Mouse (Mus musculus): ENCODE results near the gene Triobp.
"Not testable (repeated sequence)": the region's sequence is repeated elsewhere in the genome, so short reads cannot be mapped to it uniquely, and the experiment has no call there.

Triobp gene

DNA sequence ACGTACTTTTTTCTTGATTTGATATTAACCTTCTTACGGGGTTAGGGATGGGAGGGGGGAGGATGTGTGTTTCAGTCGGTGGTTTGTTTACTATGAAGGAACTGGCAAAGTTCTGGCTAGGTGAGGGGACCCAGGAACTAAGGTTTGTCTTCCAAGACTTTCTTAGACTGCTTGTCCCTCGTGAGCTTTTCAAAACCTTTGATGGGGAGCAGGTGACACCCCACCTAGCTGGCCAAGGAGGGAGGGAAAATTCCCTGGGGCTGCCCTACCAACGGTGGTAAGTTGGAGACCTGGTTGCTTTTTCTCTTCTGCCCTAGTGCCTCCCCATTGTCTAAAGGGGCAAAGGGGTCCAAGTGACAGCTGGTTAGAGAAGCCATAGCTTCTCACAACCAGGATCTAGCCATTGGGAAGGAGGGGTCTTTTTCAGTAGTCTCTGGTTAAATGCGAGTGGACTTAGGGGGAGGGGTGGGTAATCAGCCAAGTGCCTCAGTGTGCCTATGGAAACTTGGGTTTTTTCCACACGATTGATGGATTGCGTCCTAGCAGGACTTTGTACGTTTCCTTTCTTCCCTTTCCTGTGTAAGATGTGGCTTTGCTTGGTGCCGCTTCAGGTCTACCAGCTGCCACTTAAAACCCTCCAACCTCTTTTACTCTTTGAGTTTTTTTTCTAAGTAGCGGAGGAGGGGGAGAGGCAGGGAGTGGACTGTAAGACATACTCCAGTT lies 82.2 kb downstream of the Triobp start:
- no peak for DNase-seq (ENCODE audit: low read depth in 1 of 2, low spot score in 2 of 2)

GRCm38 (mm10) chr15:79030551-79031435 lies 83.3 kb downstream of the Triobp start:
- peak in 1 of 2 experiments; percentile 43 for DNase-seq (ENCODE audit: low read depth in 1 of 2, low spot score in 2 of 2)

DNA sequence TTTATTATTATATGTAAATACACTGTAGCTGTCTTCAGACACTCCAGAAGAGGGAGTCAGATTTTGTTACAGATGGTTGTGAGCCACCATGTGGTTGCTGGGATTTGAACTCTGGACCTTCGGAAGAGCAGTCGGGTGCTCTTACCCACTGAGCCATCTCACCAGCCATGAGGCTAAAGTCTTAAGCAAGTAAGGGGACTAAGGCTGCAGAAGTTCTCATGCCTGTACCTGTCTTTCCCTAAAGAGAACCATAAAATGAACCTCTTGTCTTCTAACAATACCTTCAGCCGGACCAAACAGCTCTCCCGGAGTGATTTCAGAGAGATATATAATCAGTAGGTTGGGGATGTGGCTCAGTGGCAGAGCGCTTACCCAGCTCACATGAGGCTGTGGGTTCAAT lies 84.4 kb downstream of the Triobp start:
- DNase-seq (ENCODE audit: low read depth in 1 of 2, low spot score in 2 of 2), result not testable (repeated sequence)

DNA sequence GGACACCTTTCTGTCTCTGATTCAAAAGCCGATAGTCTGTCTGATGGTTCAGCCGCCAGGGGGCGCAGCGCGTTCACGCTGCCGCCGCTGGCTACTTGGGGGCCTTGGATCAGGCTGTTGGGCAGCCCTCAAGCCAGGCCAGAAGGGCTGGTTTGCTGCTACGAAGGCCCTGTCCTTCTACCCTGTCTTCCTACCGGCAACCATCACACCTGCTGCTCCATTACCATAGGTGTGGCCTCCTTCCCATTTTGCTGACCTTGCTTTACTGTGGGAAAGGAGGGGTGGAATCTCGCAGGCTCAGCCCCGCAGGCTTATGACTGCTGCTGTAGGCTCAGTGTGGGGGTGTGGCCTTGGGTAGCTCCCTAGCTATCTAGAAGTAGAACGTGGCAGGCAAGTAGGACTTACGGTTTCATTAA lies 90.4 kb downstream of the Triobp start:
- peak; percentile 35 to 56 for DNase-seq (ENCODE audit: low read depth in 1 of 2, low spot score in 2 of 2)

GRCm38 (mm10) chr15:79038331-79038730 lies 90.8 kb downstream of the Triobp start:
- DNase-seq (ENCODE audit: low read depth in 1 of 2, low spot score in 2 of 2), result no peak

DNA sequence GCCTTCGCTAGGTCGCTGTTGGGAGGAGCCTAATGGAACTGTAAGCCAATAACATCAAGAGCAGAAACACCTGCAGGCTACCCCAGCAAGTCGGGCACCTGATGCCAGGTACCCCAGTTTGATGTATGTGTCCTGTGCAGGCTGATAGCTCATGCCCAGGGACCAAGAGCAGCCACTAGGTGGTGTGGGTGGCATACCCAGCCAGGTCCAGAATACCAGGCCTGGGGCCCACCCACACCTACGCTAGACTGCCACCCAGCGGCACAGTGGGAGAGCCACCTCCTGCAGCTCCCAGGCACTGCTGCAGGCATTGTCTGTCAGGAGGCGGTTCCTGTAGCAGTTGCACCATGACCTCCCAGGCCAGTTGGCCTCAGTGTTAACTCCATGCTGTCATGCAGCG lies 91.3 kb downstream of the Triobp start:
- peak; percentile 72 to 74 for DNase-seq (ENCODE audit: low read depth in 1 of 2, low spot score in 2 of 2)

GRCm38 (mm10) chr15:79040501-79041416 lies 93.2 kb downstream of the Triobp start:
- no peak for DNase-seq (ENCODE audit: low read depth in 1 of 2, low spot score in 2 of 2)

GRCm38 (mm10) chr15:79041585-79041984 lies 94.1 kb downstream of the Triobp start, which contains the start of gene Galr3:
Gene Galr3, plus strand, starts transcription at chr15:79041885.
- no peak for DNase-seq (ENCODE audit: low read depth in 1 of 2, low spot score in 2 of 2)

DNA sequence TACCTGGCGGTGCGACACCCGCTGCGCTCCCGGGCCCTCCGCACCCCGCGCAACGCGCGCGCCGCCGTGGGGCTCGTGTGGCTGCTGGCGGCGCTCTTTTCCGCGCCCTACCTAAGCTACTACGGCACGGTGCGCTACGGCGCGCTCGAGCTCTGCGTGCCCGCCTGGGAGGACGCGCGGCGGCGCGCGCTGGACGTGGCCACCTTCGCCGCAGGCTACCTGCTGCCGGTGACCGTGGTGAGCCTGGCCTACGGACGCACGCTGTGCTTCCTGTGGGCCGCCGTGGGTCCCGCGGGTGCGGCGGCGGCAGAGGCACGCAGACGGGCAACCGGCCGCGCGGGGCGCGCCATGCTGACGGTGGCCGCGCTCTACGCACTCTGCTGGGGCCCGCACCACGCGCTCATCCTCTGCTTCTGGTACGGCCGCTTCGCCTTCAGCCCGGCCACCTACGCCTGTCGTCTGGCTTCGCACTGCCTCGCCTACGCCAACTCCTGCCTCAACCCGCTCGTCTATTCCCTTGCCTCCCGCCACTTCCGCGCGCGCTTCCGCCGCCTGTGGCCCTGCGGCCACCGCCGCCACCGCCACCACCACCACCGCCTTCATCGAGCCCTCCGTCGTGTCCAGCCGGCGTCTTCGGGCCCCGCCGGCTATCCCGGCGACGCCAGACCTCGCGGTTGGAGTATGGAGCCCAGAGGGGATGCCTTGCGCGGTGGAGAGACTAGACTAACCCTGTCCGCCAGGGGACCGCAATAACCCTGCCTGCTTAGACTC lies 95.4 kb downstream of the Triobp start:
- DNase-seq (ENCODE audit: low read depth in 1 of 2, low spot score in 2 of 2), result no peak

DNA sequence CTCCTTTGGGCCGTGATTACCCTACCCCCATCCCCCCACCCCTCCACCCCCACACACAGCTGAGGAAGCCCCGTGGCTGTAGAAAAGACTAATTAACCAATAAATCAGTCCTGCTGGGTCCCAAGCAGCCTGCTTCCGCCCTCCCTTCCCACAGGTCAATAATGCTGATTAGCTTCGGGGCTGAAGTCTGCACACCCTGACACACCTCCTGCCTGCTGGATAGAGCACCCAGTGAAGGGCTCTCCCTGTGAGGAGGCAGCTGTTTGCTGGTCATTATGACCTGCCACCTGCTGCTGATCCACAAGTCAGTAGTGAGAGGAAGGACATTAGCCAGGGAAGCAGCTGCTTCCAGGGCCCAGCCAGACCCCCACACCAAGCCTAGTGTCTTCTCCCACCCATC lies 97.3 kb downstream of the Triobp start:
- no peak for DNase-seq (ENCODE audit: low read depth in 1 of 2, low spot score in 2 of 2)

DNA sequence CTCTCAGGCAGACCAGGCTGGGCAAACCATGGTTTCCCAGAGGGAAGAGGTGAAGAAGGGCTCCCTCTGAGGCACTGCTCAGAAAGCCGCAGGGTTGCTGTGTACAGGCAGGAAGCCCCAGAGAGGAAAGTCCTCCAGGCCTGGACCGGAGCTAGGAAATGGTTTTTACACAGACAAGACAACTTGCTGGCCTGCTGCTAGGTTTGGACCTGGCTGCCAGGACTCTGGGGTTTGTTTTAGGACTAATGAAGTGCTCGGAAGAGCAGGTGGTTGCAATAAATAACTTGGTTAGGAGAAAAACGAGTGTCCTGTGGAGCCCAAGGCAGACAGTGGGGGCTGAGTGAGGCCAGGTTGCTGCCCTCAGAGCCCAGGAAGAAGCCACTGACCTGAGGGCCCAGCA lies 100.7 kb downstream of the Triobp start:
- DNase-seq (ENCODE audit: low read depth in 1 of 2, low spot score in 2 of 2), result no peak

GRCm38 (mm10) chr15:79050160-79050845 lies 102.8 kb downstream of the Triobp start:
- DNase-seq (ENCODE audit: low read depth in 1 of 2, low spot score in 2 of 2), result no peak

DNA sequence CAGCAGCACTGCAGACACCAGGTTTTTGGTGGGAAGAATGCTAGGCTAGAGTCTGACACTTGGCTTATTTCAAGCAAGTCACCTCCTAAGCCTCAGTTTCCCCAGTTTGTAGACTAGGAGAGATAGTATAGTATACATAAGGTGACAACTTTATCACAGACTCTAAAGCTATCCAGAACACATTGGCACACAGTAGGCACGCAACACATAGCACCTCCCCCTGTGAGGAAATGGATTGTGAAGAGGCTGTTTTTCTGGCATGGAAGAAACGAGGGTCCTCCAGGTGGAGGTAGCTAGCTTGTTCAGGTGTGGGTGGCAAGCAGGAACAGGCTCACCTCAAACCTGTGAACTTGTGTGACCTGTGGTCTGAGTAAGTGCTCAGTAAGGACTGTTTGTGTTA lies 103.4 kb downstream of the Triobp start:
- DNase-seq (ENCODE audit: low read depth in 1 of 2, low spot score in 2 of 2), result no peak

GRCm38 (mm10) chr15:79051461-79052360 lies 104.2 kb downstream of the Triobp start:
- no peak for DNase-seq (ENCODE audit: low read depth in 1 of 2, low spot score in 2 of 2)

DNA sequence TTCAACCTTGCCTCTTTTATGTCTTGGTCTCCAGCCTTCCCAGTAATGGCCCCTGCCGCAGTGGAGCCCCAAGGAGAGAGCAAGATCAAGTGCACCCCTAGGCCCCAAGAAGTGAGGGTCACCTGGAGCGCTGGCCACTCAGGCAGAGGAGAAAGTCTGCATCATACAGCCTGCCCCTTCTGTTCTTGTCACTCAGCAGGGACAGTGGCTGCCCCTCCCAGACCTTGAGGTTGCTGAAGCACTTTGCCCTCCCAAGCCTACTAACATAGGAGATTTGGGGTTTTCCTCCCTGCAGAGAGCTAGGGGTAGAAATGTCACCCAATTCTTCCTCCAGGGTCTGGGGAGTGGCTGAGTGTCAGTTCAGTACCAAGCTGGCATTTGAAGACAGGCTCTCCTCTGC lies 104.8 kb downstream of the Triobp start:
- DNase-seq (ENCODE audit: low read depth in 1 of 2, low spot score in 2 of 2), result no peak

Measured in monocyte, adult 2 months (primary cell).